Mouse (Mus musculus): ENCODE results near the gene Hist1h2bk. TPM values are rescaled to one million over a fixed set of nuclear protein-coding genes. Genes with fewer than 3 reads are reported as not detected.

The Hist1h2bk gene
- polyA plus RNA-seq, 1 experiment from 2014 or later: 19.4 TPM

DNA sequence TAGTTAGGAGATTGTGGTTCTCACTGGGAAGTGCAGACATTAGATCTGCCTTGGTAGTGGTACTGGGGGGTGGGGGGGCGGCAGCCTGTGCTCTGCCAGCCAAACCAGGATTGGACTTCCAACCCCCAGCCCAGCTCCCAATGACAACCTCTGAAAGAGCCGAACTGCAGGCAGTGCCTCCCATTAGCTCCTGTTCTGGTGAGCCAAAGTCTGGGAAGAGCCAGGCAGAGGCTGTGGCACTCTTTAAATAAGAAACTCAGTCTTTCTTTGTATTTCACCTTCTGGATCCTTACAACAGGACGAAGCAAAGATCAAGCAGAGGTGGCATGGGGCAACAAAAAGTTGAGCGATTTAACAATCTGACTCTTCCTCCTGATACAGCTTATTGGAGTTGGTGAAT lies 36.5 kb upstream of the Hist1h2bk start:
- no peak for ATAC-seq (ENCODE audit: insufficient number of reproducible peaks, insufficient read depth, low FRiP score, low TSS enrichment)
- Histone ChIP-seq H3K9me3 (no peaks in the 10 kb centered on the region), H3K9ac (no peak overlapping the region), H3K4me1 (peaks cover 3% of the 10 kb centered on the region; the same call in 1 of the 2 replicates), H3K27ac (no peak overlapping the region), H3K27me3 (peaks cover 86% of the 10 kb centered on the region), H3K4me2 (replicated peaks) (no peak overlapping the region), H3K4me3 (no peak overlapping the region), H3K36me3 (no peaks in the 10 kb centered on the region)
- 33% methylated on average over 4 of the region's 4 CpGs for WGBS

DNA sequence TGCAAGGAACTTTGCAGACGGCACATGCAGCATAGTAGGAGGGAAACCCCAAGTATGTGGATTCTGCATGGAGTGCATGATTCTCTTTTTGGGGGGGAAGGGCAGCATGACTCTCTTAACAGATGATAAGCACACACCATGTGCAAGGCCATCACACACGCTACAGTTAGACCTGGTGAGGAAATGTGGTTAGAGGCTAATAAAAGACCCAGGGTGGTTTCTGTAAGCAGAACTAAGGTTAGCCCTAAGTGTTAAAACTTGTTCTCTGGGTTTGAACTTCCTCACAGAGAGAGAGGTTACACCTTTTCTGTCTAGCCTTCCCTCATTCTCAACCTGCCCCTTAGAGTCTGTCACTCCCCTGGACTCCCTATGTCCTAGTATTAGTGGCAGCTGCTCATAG lies 34.3 kb upstream of the Hist1h2bk start:
- H3K4me3 ChIP-seq: no peak overlapping the region
- no peaks in the 10 kb centered on the region for H3K9me3 ChIP-seq
- H3K27me3 ChIP-seq: peaks cover 99% of the 10 kb centered on the region
- no peak overlapping the region for H3K4me2 ChIP-seq (replicated peaks)
- no peaks in the 10 kb centered on the region for H3K36me3 ChIP-seq
- no peak overlapping the region for H3K9ac ChIP-seq
- ATAC-seq (ENCODE audit: insufficient number of reproducible peaks, insufficient read depth, low FRiP score, low TSS enrichment): no peak
- 57% methylated on average over 2 of the region's 2 CpGs for WGBS
- H3K27ac ChIP-seq: no peak overlapping the region
- 0 out of 2 replicates have a peak, but pooled peaks cover 8% of the 10 kb centered on the region for H3K4me1 ChIP-seq

DNA sequence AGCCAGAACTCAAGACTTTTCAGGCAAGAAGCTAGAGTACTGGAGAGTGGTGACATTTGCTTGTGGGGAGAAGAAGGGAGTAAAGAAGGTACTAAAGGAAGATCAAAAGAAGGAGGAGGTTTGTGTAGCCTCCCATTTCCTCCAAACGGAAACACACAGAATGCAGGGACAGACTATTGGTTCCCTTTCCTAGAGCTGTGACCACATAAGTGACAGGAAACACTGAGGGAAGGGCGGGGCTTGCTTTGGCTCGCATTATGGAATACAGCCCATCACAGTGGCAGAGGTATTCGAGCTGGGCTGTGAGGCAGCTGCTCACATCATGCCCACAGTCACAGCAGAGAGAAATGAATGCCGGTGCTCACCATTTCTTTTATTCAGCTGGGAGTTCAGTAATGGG lies 33.8 kb upstream of the Hist1h2bk start:
- Histone ChIP-seq H3K36me3 (no peaks in the 10 kb centered on the region), H3K4me3 (no peak overlapping the region), H3K9ac (no peak overlapping the region), H3K27me3 (peaks cover 99% of the 10 kb centered on the region), H3K4me1 (peaks cover 12% of the 10 kb centered on the region; the same call in 1 of the 2 replicates), H3K9me3 (no peaks in the 10 kb centered on the region), H3K27ac (no peak overlapping the region), H3K4me2 (replicated peaks) (no peak overlapping the region)
- no peak for ATAC-seq (ENCODE audit: insufficient number of reproducible peaks, insufficient read depth, low FRiP score, low TSS enrichment)
- 22% methylated on average over 5 of the region's 5 CpGs for WGBS

DNA sequence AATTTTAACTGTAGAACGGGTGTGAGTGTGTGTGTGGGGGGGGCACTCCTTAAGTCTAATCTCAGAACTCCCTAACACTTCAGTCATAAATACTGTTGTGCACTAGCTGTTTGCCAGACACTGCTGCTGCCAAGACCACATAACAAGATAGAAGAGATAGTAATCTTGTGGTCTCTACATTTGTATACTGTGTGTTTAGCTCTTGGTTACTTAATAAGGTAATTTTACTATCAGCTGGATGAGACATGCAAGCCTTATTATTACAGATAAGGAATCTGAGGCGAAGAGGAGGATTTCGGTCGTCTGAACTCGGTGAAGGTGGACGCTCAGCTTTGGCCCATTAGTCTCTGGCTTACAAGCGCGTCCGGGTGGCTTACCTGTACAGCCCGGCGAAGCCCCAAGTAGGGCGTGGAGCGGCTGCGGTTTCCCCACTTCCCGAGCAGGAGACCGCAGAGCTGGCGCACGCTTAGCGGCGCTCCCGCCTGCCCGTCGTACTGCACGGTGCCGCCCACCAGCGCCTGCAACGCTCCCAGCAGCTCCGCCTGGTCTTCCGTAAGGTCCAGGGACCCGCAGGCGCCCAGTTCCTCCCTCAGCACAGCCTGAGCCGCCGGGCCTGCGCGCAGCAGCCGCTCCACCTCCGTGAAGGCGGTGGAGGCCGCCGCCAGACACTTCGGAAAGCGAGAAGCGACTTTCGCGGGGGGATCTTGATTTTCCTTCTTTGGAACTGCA lies 29.9 kb upstream of the Hist1h2bk start:
- Histone ChIP-seq H3K27me3 (peaks cover 96% of the 10 kb centered on the region), H3K4me2 (replicated peaks) (peak overlapping the region; percentile 92), H3K27ac (no peak overlapping the region), H3K4me3 (peak overlapping the region; percentile 55), H3K9me3 (no peaks in the 10 kb centered on the region), H3K4me1 (peaks cover 16% of the 10 kb centered on the region; the same call in 1 of the 2 replicates), H3K36me3 (no peaks in the 10 kb centered on the region), H3K9ac (peak overlapping the region; percentile 48)
- 1% methylated on average over 45 of the region's 45 CpGs for WGBS
- peak; percentile 89 for ATAC-seq (ENCODE audit: insufficient number of reproducible peaks, insufficient read depth, low FRiP score, low TSS enrichment)

DNA sequence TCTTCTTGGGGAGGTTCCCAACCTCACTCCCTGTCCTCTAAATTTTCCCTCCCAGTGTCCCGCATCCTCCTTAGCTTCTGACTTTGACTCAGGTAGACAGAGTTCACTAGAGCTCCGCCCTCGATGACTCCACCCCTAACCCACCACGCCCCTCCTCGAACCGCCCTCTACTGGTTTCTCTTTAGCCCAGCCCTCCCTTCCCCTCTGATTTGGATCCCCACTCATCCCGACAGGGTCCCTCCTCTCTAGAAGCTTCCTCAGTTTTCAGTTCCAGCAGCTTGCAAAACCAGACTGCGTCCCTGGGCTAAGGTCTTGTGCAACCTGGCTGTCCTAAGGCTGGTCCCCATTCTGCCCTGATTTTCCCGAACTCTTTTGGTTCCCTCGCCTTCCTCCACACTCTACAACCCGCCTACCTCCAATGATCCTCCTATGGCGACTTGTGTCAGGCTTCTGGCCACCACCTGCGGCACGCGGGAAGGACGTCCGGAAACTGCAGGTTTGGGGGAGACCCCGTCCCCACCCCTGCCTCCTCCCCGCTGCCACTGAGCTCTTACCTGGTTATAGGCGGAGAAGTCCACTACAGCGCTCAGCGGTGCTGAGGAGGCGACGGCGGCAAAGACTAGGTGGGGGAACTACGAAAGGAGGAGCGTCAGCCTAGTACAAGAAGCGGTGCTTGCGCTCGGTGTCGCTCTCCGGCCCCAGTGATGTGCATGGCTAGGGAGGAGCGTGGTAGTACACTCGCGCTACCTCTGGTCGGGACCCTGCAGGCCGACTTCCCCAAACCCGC lies 29.1 kb upstream of the Hist1h2bk start:
- Histone ChIP-seq H3K4me1 (peaks cover 16% of the 10 kb centered on the region; the same call in 1 of the 2 replicates), H3K36me3 (no peaks in the 10 kb centered on the region), H3K4me2 (replicated peaks) (peak overlapping the region; percentile 92), H3K27me3 (peaks cover 95% of the 10 kb centered on the region), H3K9me3 (no peaks in the 10 kb centered on the region), H3K9ac (peak overlapping the region; percentile 48), H3K27ac (no peak overlapping the region), H3K4me3 (peak overlapping the region; percentile 55)
- peak; percentile 82 for ATAC-seq (ENCODE audit: insufficient number of reproducible peaks, insufficient read depth, low FRiP score, low TSS enrichment)
- WGBS: under 1% methylated on average over 38 of the region's 38 CpGs

DNA sequence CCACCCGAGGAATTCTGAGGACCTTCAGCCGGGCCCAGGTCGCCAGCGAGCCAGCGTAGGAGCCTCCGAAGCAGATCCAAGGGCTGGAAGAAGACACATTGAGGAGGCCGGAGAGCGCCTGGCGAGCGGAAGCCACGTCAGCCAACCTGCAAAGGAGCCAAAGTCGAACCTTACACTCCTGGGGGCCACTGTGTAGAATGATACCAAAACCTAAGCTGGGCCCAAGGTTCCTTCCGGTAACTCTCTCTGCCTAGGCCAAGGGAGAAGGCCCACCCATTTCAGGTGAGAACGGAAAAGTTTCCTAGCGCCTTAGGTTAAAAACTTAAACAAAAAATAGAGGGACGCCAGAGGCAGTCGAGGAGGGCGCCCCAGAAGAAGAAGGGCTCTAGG lies 28.6 kb upstream of the Hist1h2bk start:
- Histone ChIP-seq H3K27me3 (peaks cover 92% of the 10 kb centered on the region), H3K36me3 (no peaks in the 10 kb centered on the region), H3K4me3 (peak overlapping the region; percentile 55), H3K4me2 (replicated peaks) (peak overlapping the region; percentile 92), H3K9me3 (no peaks in the 10 kb centered on the region), H3K9ac (no peak overlapping the region), H3K4me1 (peaks cover 16% of the 10 kb centered on the region; the same call in 1 of the 2 replicates), H3K27ac (no peak overlapping the region)
- ATAC-seq (ENCODE audit: insufficient number of reproducible peaks, insufficient read depth, low FRiP score, low TSS enrichment): no peak
- 2% methylated on average over 18 of the region's 18 CpGs for WGBS

DNA sequence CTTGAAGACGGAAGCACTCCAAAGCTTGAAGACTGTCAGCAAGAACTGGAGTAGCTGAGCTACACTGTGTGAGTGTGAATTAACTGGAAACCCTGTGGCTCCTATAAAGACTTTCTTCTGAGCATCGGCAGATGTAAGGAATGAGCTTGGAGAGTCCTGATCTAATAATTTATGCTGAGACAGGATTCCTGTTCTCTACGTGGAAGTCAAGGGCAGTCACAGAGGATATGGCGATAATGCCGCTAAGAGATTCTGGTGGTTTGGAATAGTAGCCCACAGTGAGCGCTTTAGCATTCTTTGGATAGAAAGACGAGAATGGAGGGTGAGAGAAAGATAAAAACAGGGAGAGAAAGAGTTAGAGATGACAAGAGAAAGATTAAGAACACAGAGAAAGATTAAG lies 27.8 kb upstream of the Hist1h2bk start:
- Histone ChIP-seq H3K4me1 (peaks cover 16% of the 10 kb centered on the region; the same call in 1 of the 2 replicates), H3K27ac (no peak overlapping the region), H3K9me3 (no peaks in the 10 kb centered on the region), H3K4me2 (replicated peaks) (no peak overlapping the region), H3K9ac (no peak overlapping the region), H3K27me3 (peaks cover 91% of the 10 kb centered on the region), H3K4me3 (no peak overlapping the region), H3K36me3 (no peaks in the 10 kb centered on the region)
- ATAC-seq (ENCODE audit: insufficient number of reproducible peaks, insufficient read depth, low FRiP score, low TSS enrichment): no peak
- 51% methylated on average over 7 of the region's 7 CpGs for WGBS

DNA sequence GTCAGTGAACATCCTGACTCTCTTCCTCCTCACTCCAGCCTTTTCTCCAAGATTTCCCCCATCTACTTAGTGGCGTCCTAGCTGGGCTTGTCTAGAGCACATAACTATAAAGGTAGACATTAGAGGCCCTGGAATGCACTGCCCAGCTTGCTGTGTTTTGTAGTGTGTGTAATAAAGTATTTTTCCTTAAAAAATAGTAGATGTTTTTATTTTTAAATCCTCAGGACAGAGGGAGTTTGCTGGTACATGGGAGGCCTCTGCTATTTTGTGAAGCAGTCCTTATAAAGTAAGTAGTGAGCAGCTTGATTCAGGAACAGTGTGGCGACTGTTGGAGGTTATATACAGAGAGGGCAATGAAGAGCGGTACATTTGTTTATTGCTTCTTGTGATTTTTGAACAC lies 27.0 kb upstream of the Hist1h2bk start:
- H3K36me3 ChIP-seq: no peaks in the 10 kb centered on the region
- no peak for ATAC-seq (ENCODE audit: insufficient number of reproducible peaks, insufficient read depth, low FRiP score, low TSS enrichment)
- no peaks in the 10 kb centered on the region for H3K9me3 ChIP-seq
- no peak overlapping the region for H3K4me2 ChIP-seq (replicated peaks)
- peaks cover 88% of the 10 kb centered on the region for H3K27me3 ChIP-seq
- 76% methylated on average over 3 of the region's 3 CpGs for WGBS
- peaks cover 16% of the 10 kb centered on the region; the same call in 1 of the 2 replicates for H3K4me1 ChIP-seq
- H3K9ac ChIP-seq: no peak overlapping the region
- no peak overlapping the region for H3K27ac ChIP-seq
- H3K4me3 ChIP-seq: no peak overlapping the region

DNA sequence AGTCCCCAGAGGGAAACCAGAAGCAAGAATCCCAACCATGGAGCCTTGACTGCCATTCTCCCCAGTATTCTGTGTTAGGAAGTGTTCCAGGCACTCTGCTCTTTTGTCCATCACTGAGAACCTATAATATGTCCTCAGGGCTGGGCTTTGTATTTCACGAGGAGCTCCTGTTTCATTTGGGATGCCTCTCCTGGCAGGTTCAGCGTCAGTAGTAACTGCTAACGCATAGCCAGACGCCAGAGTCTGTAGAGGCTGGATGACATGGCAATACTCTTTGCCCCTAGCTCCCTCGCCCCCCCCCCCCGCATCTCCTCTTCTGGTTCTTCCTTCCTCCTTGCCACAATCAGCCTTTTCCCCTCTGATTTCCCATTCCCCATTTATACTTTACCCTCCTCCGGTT lies 26.0 kb upstream of the Hist1h2bk start, which contains the start of gene Prss16:
TSS of gene Prss16 (minus strand) at position 101 of the 400 bp plus-strand sequence.
- 30% methylated on average over 5 of the region's 7 CpGs for WGBS
- peaks cover 16% of the 10 kb centered on the region; the same call in 1 of the 2 replicates for H3K4me1 ChIP-seq

DNA sequence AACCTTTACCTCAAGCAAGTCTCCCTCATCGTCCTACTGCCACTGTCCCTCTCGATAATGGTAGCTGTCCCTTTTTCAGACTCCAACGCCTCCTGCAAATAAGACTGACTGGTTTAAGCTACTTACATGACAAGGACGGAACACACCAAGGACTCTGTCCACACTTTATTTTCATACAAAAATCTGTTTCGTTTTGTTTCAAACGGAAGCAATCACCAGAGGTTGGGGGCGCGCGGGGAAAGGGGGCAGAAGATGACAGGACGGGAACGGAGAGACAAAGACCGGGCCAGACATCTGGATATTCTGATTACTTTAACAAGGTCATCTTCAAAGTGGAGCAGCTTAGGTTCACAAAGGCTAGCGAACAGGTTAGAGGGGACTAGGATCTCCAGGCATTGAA lies 22.0 kb upstream of the Hist1h2bk start:
- no peak overlapping the region for H3K4me2 ChIP-seq (replicated peaks)
- no peak overlapping the region for H3K27ac ChIP-seq
- no peaks in the 10 kb centered on the region for H3K36me3 ChIP-seq
- no peak overlapping the region for H3K4me3 ChIP-seq
- no peak overlapping the region for H3K9ac ChIP-seq
- no peaks in the 10 kb centered on the region for H3K4me1 ChIP-seq
- no peak for ATAC-seq (ENCODE audit: insufficient number of reproducible peaks, insufficient read depth, low FRiP score, low TSS enrichment)
- H3K27me3 ChIP-seq: peaks cover 66% of the 10 kb centered on the region
- 16% methylated on average over 13 of the region's 13 CpGs for WGBS
- no peaks in the 10 kb centered on the region for H3K9me3 ChIP-seq

More for the DNA sequence above, 26.0 kb upstream of the Hist1h2bk start, which contains the start of gene Prss16:
- no peak for ATAC-seq (ENCODE audit: insufficient number of reproducible peaks, insufficient read depth, low FRiP score, low TSS enrichment)
- peaks cover 88% of the 10 kb centered on the region for H3K27me3 ChIP-seq
- no peaks in the 10 kb centered on the region for H3K36me3 ChIP-seq
- H3K4me3 ChIP-seq: no peak within 1 kb of the TSS
- H3K27ac ChIP-seq: no peak within 1 kb of the TSS
- H3K4me2 ChIP-seq (replicated peaks): no peak within 1 kb of the TSS
- no peaks in the 10 kb centered on the region for H3K9me3 ChIP-seq
- H3K9ac ChIP-seq: no peak within 1 kb of the TSS

DNA sequence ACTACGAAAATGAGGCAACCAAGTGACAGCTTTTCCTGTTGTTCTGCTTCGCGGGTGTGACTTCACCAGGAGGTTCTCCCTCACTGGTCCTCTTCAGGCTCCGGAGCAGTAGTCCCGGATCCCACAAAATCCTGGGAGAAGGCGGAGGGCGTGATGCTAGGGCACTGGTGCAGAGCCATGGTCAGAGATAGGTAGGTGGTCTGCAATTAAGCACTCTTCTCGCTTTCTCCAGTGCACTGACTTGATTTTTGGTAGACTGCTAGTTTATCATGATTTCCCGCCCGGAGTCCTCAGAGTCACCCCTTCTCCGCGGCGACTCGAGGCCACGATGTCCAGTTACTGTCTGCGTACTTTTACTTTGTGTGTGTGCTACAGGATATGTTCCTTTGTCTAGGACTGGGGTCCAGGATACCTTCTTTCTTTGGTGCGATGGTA lies 21.2 kb upstream of the Hist1h2bk start:
- 10% methylated on average over 17 of the region's 17 CpGs for WGBS
- ATAC-seq (ENCODE audit: insufficient number of reproducible peaks, insufficient read depth, low FRiP score, low TSS enrichment): no peak
- Histone ChIP-seq H3K9ac (no peak overlapping the region), H3K4me1 (no peaks in the 10 kb centered on the region), H3K27ac (no peak overlapping the region), H3K27me3 (peaks cover 66% of the 10 kb centered on the region), H3K36me3 (no peaks in the 10 kb centered on the region), H3K9me3 (no peaks in the 10 kb centered on the region), H3K4me3 (0 out of 2 replicates have a peak overlapping the region, but pooled peaks have one; percentile 5), H3K4me2 (replicated peaks) (peak overlapping the region; percentile 22; the same call in 1 of the 2 replicates)

Data from embryonic facial prominence, embryonic 12.5 days (tissue).